16 mouse cellular contexts compared by ENCODE assay signal in genomic region chr3:27941634-27942033, GRCm38 (mm10). TPM values are rescaled to one million over a fixed set of nuclear protein-coding genes. Genes with fewer than 3 reads are reported as not detected.
A peak's percentile ranks its signal among the peaks of the same experiment; 100 is the strongest.
DNase-seq lines count a peak whose midpoint lies in the region.
"Had no signal": no experiment of that assay in that cellular context is flagged by ENCODE, and none has a peak within 500 bp of the region (broad histone marks: within the 10 kb centered on the region; RNA-seq: fewer than 3 reads in every experiment).

No protein-coding gene starts in this region.

- intact Hi-C loops in heart, postnatal 10 days (cut with DNase I), result no loop called here

- peak; percentile 10 to 23 for DNase-seq in heart, adult 9 months (ENCODE audit: low spot score in 2 of 2)
- no peak for DNase-seq in heart, postnatal 10 days
- peak; percentile 87 for DNase-seq in 3T3-L1 (ENCODE audit: low read depth, low spot score)
- DNase-seq in 416B (ENCODE audit: low read depth), result peak; percentile 46
- peak; percentile 33 for DNase-seq in forelimb bud, embryonic 11.5 days (ENCODE audit: low read depth, low spot score)
- no peak for DNase-seq in spleen, postnatal 10 days (ENCODE audit: low spot score in 2 of 2)
- no peak for DNase-seq in layer of hippocampus, postnatal 36 days
- DNase-seq: adrenal gland, postnatal 25 days; cerebellum, adult 18-20 months; cerebellum, postnatal 25 days; gastrocnemius, postnatal 10 days; heart, postnatal 4 days; kidney, adult 2 months; kidney, postnatal 10 days; lung, embryonic 14.5 days had no signal

RNA-seq across cellular contexts. Expression of gene Pld1, which starts 3.1 kb away (rescaled TPM):
- total RNA-seq in heart, postnatal 10 days (2021), result 10 to 100 TPM; 11.2 to 19.0 TPM
- 10 to 100 TPM in 1 of 2 experiments, 1 to 10 TPM in 1; 7.3 to 10.6 TPM for total RNA-seq in layer of hippocampus, postnatal 36 days (2021)

RNA-seq across cellular contexts. Expression of gene Tmem212, which starts 45.5 kb away (rescaled TPM):
- not detected for total RNA-seq in heart, postnatal 10 days (2021)
- 1 to 10 TPM; 1.4 to 2.1 TPM for total RNA-seq in layer of hippocampus, postnatal 36 days (2021)
- total RNA-seq: adrenal gland, postnatal 25 days; ES-E14; gastrocnemius, postnatal 10 days; heart, postnatal 4 days had no signal

Comparison
In these comparisons a context has a peak if more than half of its experiments do, and no peak if none do; other contexts are left out.
1. DNase-seq: peak in heart, adult 9 months (2 of 2), 3T3-L1 (single experiment), 416B (single experiment) and forelimb bud, embryonic 11.5 days (single experiment); none in heart, postnatal 10 days (0 of 2), spleen, postnatal 10 days (0 of 2) and layer of hippocampus, postnatal 36 days (0 of 2).